Comparison of ENCODE assay signal across 23 mouse cellular contexts in the genomic region with DNA sequence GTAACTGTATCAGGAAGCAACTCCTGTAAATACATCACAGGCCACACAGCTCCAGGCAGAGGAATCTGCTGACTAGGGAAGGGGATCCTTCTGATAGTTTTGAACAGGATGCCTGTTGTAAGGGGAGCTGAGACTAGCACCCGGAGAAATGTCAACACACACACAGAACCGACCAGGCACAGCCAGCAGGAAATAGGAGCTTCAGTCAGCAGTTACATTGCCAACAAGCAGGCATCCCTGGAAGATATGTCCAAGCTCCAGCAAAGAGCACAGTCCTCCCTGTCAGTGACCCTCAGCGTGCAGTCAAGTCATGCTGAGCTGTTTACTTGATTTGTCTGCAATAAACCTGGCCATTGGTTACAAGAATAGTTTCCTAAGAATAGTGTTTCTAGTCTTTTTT. TPM values are rescaled to one million over a fixed set of nuclear protein-coding genes. Genes with fewer than 3 reads are reported as not detected.
"Had no signal": no experiment of that assay in that cellular context is flagged by ENCODE, and none has a peak within 500 bp of the region (broad histone marks: within the 10 kb centered on the region; RNA-seq: fewer than 3 reads in every experiment).

No protein-coding gene starts in this region.

- DNase-seq: kidney, adult 18-20 months; kidney, postnatal 4 days; liver; liver, postnatal 0 days; lung, embryonic 14.5 days; right cerebral cortex, adult 18-20 months; right cerebral cortex, postnatal 14 days; right cerebral cortex, postnatal 4 days; spleen, adult 18-20 months; thymus, postnatal 25 days had no signal

- H3K27ac ChIP-seq: limb, embryonic 10.5 days; limb, embryonic 13.5 days; liver, embryonic 14.5 days; macrophage; midbrain, embryonic 12.5 days; midbrain, embryonic 15.5 days; neural tube, embryonic 12.5 days; neural tube, embryonic 15.5 days; stomach, embryonic 15.5 days had no signal

- H3K4me2 ChIP-seq: limb, embryonic 13.5 days; lung, embryonic 14.5 days; midbrain, embryonic 12.5 days; midbrain, embryonic 15.5 days; neural tube, embryonic 12.5 days; neural tube, embryonic 15.5 days; stomach, embryonic 15.5 days had no signal

- H3K9ac ChIP-seq: limb, embryonic 13.5 days; liver, embryonic 14.5 days; liver, postnatal 0 days; lung, embryonic 14.5 days; midbrain, embryonic 12.5 days; midbrain, embryonic 15.5 days; neural tube, embryonic 12.5 days; neural tube, embryonic 15.5 days; stomach, embryonic 15.5 days had no signal

- H3K9me3 ChIP-seq: limb, embryonic 10.5 days; limb, embryonic 13.5 days; midbrain, embryonic 12.5 days; midbrain, embryonic 15.5 days; neural tube, embryonic 12.5 days; neural tube, embryonic 15.5 days; stomach, embryonic 15.5 days had no signal

- H3K27me3 ChIP-seq: limb, embryonic 13.5 days; midbrain, embryonic 12.5 days; midbrain, embryonic 15.5 days; neural tube, embryonic 12.5 days; neural tube, embryonic 15.5 days; stomach, embryonic 15.5 days had no signal

- H3K4me1 ChIP-seq: limb, embryonic 10.5 days; limb, embryonic 13.5 days; midbrain, embryonic 12.5 days; midbrain, embryonic 15.5 days; neural tube, embryonic 12.5 days; neural tube, embryonic 15.5 days; stomach, embryonic 15.5 days had no signal

- H3K36me3 ChIP-seq: midbrain, embryonic 15.5 days; neural tube, embryonic 12.5 days; stomach, embryonic 15.5 days had no signal

- H3K4me3 ChIP-seq: limb, embryonic 10.5 days; limb, embryonic 13.5 days; midbrain, embryonic 12.5 days; midbrain, embryonic 15.5 days; neural tube, embryonic 12.5 days; neural tube, embryonic 15.5 days; stomach, embryonic 15.5 days had no signal

- ATAC-seq: intestine, embryonic 16.5 days; liver, postnatal 0 days; lung, postnatal 0 days; midbrain, embryonic 15.5 days had no signal

RNA-seq across cellular contexts. Expression of a gene that starts 38.1 kb away (rescaled TPM):
- total RNA-seq: megakaryocyte, adult 5-6 weeks had no signal
- polyA plus RNA-seq: kidney, embryonic 16.5 days; limb, embryonic 10.5 days; limb, embryonic 13.5 days; liver, postnatal 0 days; lung, embryonic 14.5 days; lung, postnatal 0 days; macrophage; midbrain, embryonic 12.5 days; neural tube, embryonic 12.5 days; neural tube, embryonic 15.5 days had no signal
